Mouse (Mus musculus) C2C12 (cell line): ENCODE data around the gene Zkscan16.

Experiments
- CTCF ChIP-seq: IDR thresholded peaks from one replicate; pipeline ENCODE4 v1.5.1; 2011; ENCODE audit not compliant: control insufficient read depth, insufficient read depth, insufficient read length
- FOSL1 ChIP-seq: IDR thresholded peaks from one replicate; pipeline ENCODE4 v1.8.0; 2011; ENCODE audit warnings: mild to moderate bottlenecking, low read length; ENCODE audit not compliant: poor library complexity, insufficient read depth, severe bottlenecking
- MAX ChIP-seq: IDR thresholded peaks from one replicate; pipeline ENCODE4 v1.6.1; 2011; ENCODE audit warnings: mild to moderate bottlenecking, control low read depth
- MYOG ChIP-seq: IDR thresholded peaks from one replicate; pipeline ENCODE4 v1.6.1; 2011; ENCODE audit not compliant: control insufficient read depth, insufficient read length; ENCODE audit errors: extremely low read depth
- USF1 ChIP-seq: IDR thresholded peaks from one replicate; pipeline ENCODE4 v1.6.1; 2011; ENCODE audit warnings: low read depth, mild to moderate bottlenecking, control low read depth, moderate library complexity

- no peak for TF ChIP-seq CTCF
- no peak for TF ChIP-seq USF1
- no peak for TF ChIP-seq MAX
- no peak for TF ChIP-seq FOSL1
- no peak for TF ChIP-seq MYOG
Measured at GRCm38 (mm10) chr4:58981421-58981820, 38.0 kb downstream of the Zkscan16 start.
